Mouse (Mus musculus): ENCODE measurements around the gene Apoh.

DNA sequence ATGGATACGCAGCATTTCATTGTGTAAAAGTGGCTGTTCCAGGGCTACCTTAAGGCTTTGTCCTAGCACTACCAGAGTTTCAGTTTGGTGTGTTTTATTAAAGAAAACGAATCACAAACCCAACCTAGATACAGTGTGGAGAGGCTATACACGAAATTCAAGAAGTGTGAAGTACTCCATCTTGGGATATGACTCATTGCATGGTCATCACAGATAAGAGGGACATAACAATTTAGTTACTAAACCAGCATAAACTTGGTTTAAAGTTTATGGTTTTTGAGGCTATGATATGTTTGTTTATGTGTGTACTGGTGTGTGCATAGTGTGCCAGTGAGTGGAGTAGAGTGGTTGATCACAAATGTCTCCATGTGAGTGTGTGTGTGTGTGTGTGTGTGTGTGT, 116.4 kb downstream of the Apoh start:
- TF ChIP-seq CTCF (IDR thresholded peaks at IDR 0.05; ENCODE audit: borderline replicate concordance, insufficient read depth, low read depth, low read length) (no peak), POLR2A (IDR thresholded peaks at IDR 0.05; ENCODE audit: borderline replicate concordance, insufficient read depth, low read length) (no peak)
